Mouse (Mus musculus) liver, postnatal 0 days (tissue): ENCODE results near the gene Dnah8.

Source experiments
- CTCF ChIP-seq: sonication (generic); IDR thresholded peaks from 2 replicates; pipeline ENCODE4 v1.5.1; 2016; ENCODE audit warnings: antibody characterized with exemption, low read depth
- EP300 ChIP-seq: IDR thresholded peaks from 2 replicates; pipeline ENCODE4 v1.6.1; 2016; ENCODE audit warnings: antibody characterized with exemption, low read depth, mild to moderate bottlenecking

- TF ChIP-seq CTCF (peak; percentile 25), EP300 (no peak)
Observed at GRCm38 (mm10) chr17:30803668-30804067, 179.5 kb downstream of the Dnah8 start.
